Mouse (Mus musculus) frontal cortex, postnatal 14 days (tissue): ENCODE data around the gene Wdr49.

ENCODE experiments used
- DNase-seq, 2 experiments: peaks; one replicate each; pipeline ENCODE4 v3.0.0; 2022; ENCODE audit warnings: low spot score in 2 of 2

Gene Wdr49

DNA sequence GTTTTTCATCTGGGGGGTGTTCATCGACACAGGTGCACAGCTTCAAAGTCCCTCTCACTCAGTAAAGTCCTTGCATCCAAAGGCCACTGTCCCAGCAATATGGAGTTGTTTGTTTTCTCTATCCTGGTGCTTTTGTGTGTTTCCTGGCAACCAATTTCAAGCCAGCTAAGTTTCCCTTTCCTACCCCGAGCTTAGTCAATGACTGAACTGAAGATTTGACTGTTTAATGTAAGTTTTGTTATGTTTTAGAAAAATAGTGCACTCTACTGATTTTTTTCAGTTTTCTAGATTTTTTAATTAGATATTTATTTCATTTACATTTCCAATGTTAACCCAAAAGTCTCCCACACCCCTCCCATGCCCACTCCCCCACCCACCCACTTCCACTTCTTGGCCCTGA lies at the start of gene Wdr49:
TSS of gene Wdr49 (minus strand) at position 101 of the 400 bp plus-strand sequence.
- no peak for DNase-seq

DNA sequence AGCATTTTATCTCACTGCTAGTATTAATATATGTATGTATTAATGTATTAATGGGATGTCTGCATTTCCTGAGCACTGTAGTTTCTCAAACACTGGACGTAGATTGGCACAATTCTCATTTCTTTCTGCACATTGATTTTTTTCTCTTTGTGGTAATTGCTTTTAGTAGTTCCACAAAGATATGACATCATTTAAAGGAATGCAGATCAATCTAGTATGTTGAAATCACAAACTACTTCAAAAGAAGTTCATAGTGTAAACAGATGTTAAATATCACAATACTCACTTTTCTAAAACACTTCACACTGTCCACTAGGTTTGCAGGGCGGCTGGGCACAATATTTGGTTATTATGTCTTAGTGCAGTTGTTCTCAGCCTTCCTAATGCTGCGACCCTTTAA lies 49.1 kb upstream of the Wdr49 start:
- no peak for DNase-seq

DNA sequence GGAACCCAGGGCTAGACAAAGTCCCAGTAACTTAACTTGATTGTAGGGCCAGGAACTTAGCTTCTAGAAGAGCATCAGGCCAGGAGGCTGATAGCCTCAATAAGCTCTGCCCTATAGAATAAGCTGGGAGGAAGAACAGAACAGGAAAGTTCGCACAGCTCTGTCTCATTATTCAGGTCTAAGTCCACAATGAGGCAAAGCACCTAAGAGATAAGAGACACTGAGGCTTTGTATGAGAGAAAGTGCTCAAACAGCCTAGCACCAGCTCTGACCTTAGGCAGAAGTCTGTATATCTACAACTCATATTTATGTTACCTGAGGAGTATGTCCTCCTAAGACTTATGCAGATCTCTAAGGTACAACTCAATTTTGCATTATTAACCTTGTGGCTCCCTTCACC lies 40.6 kb upstream of the Wdr49 start:
- DNase-seq: no peak

DNA sequence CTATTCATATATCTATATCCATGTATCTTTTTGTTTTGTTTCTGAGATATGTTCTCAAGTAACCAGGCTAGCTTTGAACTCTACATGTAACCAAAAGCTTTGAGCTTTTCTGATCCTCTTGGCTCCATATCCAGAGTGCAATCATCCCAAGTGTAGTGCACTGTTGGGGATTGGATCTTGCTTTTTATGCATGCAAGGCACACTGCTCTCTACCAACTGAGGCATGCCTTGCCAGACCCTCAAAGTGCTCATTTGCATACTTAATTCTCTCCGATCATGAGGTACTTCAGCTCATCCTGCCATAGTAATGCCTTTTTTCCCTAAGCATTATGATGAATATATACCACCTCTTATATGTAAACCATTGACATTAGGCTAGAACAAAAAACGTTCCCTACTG lies 39.4 kb upstream of the Wdr49 start:
- no peak for DNase-seq

DNA sequence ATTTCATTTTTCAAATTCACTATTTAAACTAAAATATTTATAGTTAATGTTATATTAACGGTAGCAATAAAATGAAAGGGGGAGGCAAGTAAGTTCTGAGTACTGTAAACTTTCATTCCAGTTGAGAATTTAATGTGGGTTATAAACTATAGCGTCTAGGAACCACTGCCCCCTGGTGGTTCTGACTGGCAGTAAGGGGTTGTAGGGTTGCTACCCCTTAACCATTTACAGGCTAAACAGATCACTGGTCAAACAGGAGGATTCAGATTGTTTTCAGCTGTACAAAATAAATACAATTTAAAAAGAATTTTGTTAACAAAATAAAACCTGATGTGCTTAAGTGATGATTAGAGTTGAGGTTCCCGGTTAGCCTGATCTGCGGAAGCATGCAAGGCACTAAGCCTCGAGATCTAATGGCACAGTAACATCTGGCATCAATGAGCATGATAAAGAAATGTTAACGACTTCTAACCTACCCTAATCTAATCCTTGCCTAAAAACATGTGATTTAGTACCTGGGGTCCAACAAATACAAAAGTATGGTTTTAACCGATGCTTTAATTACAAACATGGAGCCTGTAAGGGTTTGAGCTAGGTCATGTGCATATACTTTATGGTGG lies 35.8 kb upstream of the Wdr49 start:
- peak in 1 of 2 experiments; percentile 32 for DNase-seq

DNA sequence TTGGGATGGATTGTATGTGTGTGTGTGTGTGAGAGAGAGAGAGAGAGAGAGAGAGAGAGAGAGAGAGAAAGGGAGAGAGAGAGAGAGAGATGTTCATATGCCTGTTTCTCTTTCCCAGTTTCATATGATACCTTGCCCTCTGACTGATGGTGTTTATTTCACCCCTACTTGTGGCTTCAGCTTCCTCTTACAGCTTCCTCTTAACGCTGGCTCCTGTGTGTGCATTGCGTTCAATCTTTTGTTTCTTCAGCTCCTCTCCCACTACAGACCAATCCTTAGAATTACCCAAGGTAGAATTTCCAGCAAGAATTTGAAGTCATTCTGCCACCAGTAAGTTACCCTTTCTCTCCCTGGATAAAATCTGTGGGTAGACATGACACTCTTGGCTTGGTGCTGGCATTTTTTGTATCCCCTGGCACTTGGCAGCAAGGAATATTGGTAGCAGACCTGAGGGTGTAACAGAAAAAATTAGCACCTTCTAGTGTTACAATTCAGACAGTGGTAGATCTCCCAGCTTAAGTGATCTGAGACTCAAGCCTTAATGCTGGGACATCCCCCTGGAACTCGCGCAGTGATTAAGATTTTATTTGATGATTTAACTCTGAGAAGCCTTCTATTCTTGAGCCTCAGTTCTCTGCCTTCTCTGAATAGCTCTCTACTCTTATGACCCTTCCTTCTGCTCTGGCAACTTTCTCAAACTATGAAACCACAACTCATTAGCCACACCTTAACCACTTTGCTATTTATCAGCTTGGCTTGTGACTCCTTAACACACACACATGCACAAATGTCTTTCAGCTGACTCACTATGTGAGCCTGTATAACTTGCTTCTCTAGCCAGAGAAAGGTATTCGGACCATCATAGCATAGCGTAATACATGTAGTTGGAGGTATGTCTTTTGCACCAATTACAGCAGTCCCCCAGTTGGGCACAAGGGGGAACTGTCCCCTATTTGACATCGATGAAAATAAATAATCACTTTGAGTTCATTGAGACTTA lies 17.3 kb upstream of the Wdr49 start:
- no peak for DNase-seq

DNA sequence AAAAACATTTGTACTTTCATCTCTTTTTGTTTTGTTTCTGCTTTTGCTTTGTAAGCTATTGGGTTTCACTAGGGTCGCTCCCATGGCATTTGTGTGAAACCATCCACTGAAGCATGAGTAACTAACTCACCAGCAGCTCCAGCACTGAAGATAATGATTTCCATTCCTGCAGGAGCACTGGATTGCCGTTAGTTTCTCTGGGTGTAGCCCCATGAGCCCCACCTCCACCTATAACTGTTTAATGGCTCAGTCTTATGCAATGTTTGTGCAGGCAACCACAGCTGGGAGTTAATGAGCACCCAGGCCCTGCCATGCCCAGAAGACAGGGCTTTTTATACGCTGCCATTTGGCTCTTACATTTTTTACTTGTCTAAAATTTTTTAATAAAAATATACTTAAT lies 11.0 kb upstream of the Wdr49 start:
- DNase-seq: no peak

DNA sequence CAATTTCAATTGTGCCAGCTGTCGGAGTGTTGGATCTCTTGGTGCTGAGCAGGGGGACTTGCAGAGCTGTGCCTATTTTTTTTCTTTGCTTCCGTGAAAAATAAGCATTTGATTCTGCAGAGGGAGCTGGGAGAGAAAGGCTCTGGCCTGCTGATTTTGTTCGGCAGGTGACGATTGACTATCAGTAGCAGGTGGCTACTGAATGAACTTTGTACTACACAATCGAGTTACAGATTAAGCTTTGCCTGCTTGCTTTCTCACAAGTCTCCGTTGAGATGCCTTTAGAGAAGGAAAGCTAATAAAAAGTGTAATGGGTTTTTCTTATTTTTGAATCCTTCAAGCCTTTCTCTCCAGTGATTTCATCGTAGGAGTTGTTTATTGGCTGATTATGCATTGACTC lies 6.8 kb downstream of the Wdr49 start:
- no peak for DNase-seq

DNA sequence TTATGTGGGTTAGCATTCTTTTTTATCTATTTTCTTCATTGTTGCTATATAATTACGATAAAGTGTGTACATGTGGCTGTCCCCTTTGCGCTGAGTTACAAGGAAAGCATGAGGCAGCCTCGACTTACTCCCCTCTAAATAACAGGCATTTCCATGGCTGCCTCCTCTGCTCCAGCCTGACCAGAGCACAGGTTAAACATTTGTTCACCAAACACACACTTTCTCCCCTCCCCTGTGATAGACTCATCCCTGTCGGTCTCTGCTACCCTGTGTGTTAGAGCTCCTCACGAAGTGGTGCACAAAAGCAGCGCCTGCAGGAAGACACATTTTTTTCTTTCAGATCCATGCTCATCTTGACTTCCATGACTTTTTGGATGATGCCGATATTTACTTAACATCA lies 7.3 kb downstream of the Wdr49 start:
- DNase-seq: no peak

DNA sequence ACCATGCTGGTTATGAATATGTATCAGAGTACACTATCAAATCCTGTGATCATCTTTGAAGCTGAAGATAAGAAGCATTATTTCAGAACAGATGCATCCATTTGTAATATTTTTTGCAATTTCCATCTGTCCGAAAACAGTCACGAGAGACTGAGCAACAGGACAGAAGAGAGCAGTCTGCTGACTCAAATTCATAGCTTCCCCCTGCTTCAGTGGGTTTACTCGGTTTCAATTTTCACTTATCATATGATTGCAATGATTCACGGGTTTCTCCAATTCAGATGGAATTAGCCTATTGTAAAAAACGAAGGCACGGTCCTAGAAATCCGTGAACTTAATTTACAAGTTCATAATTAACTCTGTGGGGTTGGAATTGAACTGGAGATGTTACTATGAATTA lies 13.8 kb downstream of the Wdr49 start:
- no peak for DNase-seq

DNA sequence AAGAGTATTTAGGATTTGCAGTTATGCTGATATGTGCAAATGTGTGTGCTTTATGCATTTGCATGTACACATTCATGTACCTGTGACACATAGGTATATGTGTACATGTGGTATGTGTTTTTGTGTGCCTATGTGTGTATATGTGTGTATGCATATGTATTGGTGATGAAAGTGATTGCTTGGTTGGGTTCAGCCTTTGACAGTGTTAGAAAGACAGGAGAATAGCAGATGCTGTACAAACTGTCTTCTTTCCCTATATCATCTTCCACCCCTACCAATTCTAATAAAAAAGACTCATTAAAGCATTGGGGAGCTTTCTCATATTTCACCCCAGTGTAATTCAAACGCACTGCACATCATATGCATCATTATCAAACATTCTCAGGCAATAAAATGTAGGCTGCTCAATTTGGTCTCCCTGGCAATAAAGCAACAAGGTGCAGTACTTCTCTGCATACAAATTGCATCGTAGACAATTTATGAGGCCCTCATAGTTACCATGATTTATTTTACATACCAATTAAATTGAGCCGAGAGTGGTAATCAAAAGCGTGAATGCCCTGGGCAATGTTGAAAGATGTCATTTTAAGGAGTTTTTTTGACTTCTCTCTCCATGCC lies 51.3 kb downstream of the Wdr49 start:
- DNase-seq: no peak

DNA sequence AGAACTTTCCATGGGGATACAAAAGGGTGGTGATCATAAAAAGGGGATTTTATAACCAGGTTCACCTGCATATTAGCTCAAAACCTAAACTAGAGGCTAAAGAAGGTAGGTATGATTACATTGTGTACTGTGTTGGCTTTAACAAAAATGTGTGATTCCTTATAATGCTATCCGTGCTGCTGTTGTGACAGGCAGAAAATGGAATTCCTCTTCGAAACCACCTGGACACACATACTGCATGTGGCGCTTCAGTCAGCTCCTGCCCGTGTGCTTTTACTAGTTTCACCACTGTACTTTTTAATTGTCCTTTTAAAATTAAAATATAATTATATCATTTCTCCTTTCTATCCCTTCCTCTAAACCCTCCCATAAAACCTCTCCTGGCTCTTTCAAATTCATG lies 86.0 kb downstream of the Wdr49 start:
- no peak for DNase-seq

DNA sequence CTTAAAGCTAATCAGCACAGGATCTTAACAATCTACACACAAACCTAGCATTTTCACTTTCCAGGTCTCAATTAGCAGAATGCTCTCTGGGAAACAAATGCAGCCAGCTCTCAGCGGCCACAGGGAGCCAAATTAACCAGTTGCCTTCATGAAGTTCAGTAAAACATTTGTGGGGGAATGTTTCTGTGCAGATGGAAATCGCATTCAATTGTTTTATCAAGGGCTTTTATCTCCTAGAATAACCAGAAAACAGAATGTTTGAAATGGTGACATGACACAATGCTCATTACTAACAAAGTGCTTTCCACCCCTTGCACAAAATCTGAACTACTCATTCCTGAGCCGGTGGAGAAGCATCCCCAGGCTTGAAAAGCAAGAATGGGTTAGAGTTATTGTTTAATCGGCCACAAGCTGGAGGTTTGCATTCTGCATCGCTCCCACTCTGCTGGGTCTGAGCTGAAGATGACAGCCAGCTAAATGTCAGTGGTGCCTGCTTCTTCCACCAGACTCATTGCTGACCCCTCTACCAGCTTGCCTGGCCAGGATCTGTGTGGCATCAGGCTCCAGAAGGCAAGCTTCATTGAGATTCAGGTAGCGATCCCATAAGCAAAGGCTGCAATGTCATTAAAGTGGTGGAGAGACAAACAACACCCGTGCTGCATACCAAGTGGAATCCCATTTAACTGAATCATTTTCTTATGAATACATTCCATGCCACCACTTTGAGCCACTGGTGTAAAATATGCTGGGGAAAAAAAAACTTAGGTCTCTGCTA lies 86.6 kb downstream of the Wdr49 start:
- DNase-seq: no peak

DNA sequence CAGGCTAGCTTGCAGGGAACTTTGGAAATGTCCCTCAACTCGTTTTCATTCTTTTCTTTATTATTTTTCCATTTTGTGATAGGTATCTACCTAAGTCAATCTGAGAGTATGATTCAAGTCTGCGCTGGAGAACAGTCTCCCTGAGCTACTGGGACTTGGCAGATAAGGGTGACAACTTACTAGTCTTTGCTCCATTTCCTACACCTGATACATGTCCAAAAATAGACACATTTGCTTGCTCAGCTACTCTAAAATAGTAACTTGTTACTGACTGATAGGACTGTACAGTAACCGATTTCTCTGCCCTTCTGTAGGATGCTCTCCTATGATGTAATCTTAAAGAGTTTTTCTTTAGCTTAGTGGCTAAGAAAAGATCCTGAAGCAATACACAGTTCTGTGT lies 87.5 kb downstream of the Wdr49 start:
- no peak for DNase-seq

DNA sequence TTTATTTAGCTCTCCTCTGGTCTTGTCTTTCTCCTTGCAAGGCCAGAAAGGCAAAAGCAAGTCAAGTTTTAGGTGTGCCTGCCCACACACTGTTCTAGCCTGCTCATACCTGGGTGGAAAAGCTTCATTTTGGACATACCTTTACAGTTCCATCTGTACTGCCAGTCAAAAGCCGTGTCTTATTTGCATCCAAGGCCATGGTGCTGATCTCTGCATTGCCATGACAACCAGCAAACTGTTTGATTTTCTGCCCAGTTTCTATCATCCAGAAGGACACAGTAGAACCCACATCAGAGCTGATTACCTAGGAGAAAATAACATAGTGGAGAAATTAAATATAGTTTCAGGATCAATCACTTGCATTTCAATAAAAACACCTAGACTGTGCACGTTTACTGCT lies 100.2 kb downstream of the Wdr49 start:
- no peak for DNase-seq

DNA sequence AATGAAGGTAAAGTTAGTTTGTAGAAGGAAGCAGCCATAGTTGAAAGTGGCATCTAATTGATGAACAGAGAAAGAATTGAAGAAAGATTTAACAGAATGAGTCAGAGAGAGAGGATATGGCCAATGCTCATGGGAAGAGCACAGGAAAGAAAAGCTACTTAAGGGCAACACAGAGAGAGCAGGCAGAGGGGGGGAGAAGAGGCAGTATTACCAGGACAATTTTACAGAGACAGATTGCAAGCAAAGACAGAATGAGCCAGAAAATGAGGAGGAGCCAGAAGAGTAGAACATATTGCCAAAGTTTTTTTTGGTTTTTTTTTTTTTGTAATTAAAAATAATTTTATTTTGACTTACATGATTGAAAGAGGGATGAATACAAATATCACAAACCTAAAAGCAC lies 128.0 kb downstream of the Wdr49 start:
- DNase-seq: no peak

DNA sequence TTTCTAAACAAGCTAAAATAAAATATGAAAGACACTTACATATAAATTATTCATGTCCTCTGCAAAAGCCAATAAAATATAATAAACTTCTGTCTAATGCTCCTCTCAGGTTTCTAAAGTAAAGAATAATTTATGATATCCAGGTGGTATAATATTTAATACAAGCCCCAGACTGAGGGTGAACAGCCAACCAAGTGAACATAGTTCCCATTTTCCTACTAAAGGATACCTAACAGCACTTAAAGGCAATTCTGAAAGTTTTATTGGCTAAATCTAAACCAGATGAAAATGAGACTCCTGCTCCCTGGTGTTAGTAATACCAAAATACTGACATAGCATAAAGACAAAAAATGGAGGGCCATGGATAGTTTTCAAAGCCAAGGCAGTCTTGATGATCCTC lies 144.8 kb downstream of the Wdr49 start:
- no peak for DNase-seq

DNA sequence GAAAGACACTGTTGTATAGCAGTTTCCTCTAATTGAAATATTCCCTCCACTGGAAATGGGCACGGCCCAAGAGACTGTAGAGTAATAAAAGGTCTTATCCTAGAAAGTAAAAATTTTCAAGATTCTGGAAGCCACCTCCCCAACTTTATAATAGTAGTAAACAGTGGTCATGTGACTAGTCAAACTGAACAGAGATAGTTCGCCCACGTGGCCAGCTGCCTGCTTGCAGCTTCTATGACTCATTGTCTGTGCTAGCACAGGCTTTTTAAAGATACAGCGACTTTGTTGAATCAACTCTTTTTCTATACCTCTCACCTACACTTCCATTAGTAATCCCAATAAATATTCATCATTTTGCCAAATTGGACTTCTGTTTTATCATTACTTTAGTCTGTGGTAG lies 161.0 kb downstream of the Wdr49 start:
- no peak for DNase-seq

DNA sequence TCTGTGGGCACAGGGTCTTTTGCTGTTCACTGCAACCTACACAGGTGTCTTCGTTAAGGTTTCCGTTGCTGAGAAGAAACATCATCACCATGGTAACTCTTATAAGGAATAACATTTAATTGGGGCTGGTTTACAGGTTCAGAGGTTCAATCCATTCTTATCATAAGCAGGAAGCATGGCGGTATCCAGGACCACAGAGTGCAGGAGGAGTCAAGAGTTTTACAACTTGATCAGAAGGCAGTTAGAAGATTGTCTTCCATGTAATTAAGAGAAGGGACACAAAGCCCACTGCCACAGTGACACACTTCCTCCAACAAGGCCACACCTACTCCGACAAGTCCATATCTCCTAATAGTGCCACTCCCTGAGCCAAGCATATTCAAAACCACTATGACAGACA lies 173.1 kb downstream of the Wdr49 start:
- DNase-seq: no peak

DNA sequence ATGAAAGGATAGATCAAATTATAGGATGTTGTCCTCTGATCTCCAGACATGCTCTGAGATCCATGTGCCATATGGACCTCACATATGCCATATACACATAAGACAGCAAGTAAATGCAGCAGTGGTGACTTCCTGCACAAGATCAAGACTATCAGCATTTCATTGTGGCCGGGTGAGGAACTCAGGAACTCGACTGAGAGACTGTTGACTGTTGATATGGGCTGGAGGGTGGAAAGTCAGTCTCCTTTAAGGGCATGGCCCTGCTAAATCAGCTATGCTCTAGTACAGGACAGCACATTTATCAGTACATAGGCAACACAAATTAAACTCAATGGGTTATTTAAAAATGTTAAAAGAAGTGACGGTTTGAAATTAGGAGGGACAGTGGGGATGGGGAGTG lies 173.7 kb downstream of the Wdr49 start:
- no peak for DNase-seq

DNA sequence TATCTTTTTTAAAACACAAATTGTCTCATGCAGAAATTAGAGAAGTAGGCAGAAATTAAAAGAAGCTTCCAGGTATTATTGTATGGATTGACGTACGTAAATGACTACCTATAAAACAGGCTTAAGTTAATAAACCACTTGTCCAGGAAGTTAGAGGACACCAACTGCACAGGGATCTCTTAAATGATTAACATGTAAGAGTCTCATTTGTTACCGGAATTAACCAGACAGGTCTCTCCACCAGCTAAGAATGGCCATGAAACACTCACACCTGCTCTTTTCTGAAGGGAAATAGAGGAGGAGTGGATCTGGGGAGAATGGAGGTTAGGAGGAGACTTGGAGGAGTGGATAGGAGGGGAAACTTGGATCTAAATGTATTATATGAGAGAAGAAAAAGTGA lies 176.4 kb downstream of the Wdr49 start:
- no peak for DNase-seq

DNA sequence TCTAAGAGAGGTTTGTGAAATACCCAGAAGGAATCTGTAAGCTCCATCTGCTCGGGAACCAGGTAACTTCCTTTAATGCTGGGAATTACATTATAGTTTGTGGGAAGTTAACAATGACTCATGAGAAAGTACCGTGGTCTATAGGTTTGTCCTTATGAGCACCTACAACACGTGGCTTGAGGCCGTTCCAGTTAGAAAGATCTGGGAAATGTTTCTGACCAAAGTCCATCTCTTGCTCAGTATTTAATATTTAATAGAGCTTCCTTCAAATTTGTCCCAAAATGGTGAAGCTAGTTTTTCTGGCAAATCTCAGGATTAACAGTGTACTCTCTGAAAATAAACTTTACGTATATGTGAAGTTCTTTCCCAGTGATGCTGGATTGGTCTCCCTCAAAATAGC lies 177.3 kb downstream of the Wdr49 start:
- DNase-seq: no peak
